Mouse (Mus musculus) layer of hippocampus, adult 9-11 months (tissue): ENCODE measurements around the gene Tspan10.

ENCODE experiments used
- DNase-seq: peaks from one replicate; pipeline ENCODE4 v3.0.0; 2022

Tspan10 gene

GRCm38 (mm10) chr11:120493351-120493750, 50.9 kb downstream of the Tspan10 start:
- no peak for DNase-seq

DNA sequence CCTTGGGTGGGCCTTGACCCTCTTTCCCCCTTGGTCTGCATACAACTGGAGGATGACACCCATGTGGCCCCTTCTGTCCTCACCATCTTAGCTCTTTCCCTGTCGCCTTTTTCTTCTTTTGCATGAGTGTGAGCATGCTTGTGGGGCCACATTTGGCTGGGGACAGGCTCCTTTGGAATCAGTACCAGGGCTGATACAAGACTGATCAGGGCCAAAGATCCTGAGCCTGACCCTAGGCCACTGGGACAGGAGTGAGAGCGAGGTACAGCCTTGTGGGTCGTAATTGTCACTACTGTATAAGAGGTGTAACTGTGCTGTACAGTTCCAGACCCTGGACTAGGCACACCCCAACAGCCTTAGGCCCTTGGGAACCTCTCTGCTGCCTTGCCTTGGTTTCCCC, 51.5 kb downstream of the Tspan10 start:
- DNase-seq, result no peak
